Mouse (Mus musculus) right cerebral cortex, postnatal 25 days (tissue): ENCODE data around the gene Rnf216.
A peak's percentile ranks its signal among the peaks of the same experiment; 100 is the strongest.

Experiments
- DNase-seq: peaks from one replicate; pipeline ENCODE4 v3.0.0; 2022

Rnf216 gene

GRCm38 (mm10) chr5:143095256-143095655 lies 17.5 kb downstream of the Rnf216 start:
- DNase-seq = no peak

GRCm38 (mm10) chr5:143092891-143093290 lies 19.9 kb downstream of the Rnf216 start:
- DNase-seq = no peak

GRCm38 (mm10) chr5:143084898-143085297 lies 27.9 kb downstream of the Rnf216 start:
- DNase-seq = no peak

GRCm38 (mm10) chr5:143079806-143080205 lies 33.0 kb downstream of the Rnf216 start:
- DNase-seq = no peak

- no peak for DNase-seq
Observed at GRCm38 (mm10) chr5:143076603-143077143, 36.1 kb downstream of the Rnf216 start.

GRCm38 (mm10) chr5:143075987-143076386 lies 36.8 kb downstream of the Rnf216 start:
- no peak for DNase-seq

- no peak for DNase-seq
Observed at GRCm38 (mm10) chr5:143069048-143069447, 43.7 kb downstream of the Rnf216 start.

- DNase-seq = no peak
Observed at GRCm38 (mm10) chr5:143068382-143068781, 44.4 kb downstream of the Rnf216 start.

- no peak for DNase-seq
Observed at GRCm38 (mm10) chr5:143066551-143066958, 46.2 kb downstream of the Rnf216 start.

- DNase-seq = no peak
Observed at GRCm38 (mm10) chr5:143066096-143066495, 46.7 kb downstream of the Rnf216 start.

- DNase-seq = no peak
Observed at GRCm38 (mm10) chr5:143065230-143065629, 47.6 kb downstream of the Rnf216 start.

- no peak for DNase-seq
Observed at GRCm38 (mm10) chr5:143062251-143062650, 50.5 kb downstream of the Rnf216 start.

- no peak for DNase-seq
Observed at GRCm38 (mm10) chr5:143061511-143061910, 51.3 kb downstream of the Rnf216 start.

GRCm38 (mm10) chr5:143060774-143061385 lies 51.9 kb downstream of the Rnf216 start:
- DNase-seq = no peak

- DNase-seq = no peak
Observed at GRCm38 (mm10) chr5:143059958-143060357, 52.8 kb downstream of the Rnf216 start.

GRCm38 (mm10) chr5:143059182-143059581 lies 53.6 kb downstream of the Rnf216 start:
- DNase-seq = no peak

- DNase-seq = no peak
Observed at GRCm38 (mm10) chr5:143058675-143059074, 54.1 kb downstream of the Rnf216 start.

GRCm38 (mm10) chr5:143058208-143058607 lies 54.6 kb downstream of the Rnf216 start:
- DNase-seq = no peak

- DNase-seq = no peak
Observed at GRCm38 (mm10) chr5:143057753-143058152, 55.0 kb downstream of the Rnf216 start.

- no peak for DNase-seq
Observed at GRCm38 (mm10) chr5:143056191-143056880, 56.5 kb downstream of the Rnf216 start.

- no peak for DNase-seq
Observed at GRCm38 (mm10) chr5:143055501-143056125, 57.2 kb downstream of the Rnf216 start.

GRCm38 (mm10) chr5:143054703-143055102 lies 58.1 kb downstream of the Rnf216 start:
- no peak for DNase-seq

GRCm38 (mm10) chr5:143053132-143053972 lies 59.4 kb downstream of the Rnf216 start:
- DNase-seq = peak; percentile 43
